Mouse (Mus musculus) myocyte (in vitro differentiated cells): ENCODE results near the gene Serp2. TPM values are rescaled to one million over a fixed set of nuclear protein-coding genes. Genes with fewer than 3 reads are reported as not detected.

Source experiments
- H3K27me3 ChIP-seq: one replicate; pipeline ENCODE4 v1.6.1; 2011; ENCODE audit not compliant: control insufficient read depth, insufficient read depth, insufficient read length
- H3K36me3 ChIP-seq: one replicate; pipeline ENCODE4 v1.6.1; 2011; ENCODE audit not compliant: control insufficient read depth, insufficient read depth
- H3K4me2 ChIP-seq: one replicate; pipeline ENCODE4 v1.6.1; 2011; ENCODE audit warnings: low read depth, control low read depth
- H3K4me3 ChIP-seq: one replicate; pipeline ENCODE4 v1.5.1; 2011; ENCODE audit warnings: mild to moderate bottlenecking, control low read depth, moderate library complexity
- H3K79me2 ChIP-seq: one replicate; pipeline ENCODE4 v1.6.1; 2011; ENCODE audit not compliant: control insufficient read depth, insufficient read depth
- H3ac ChIP-seq: one replicate; pipeline ENCODE4 v1.6.1; 2011; ENCODE audit not compliant: control insufficient read depth, insufficient read length
- CEBPB ChIP-seq: IDR thresholded peaks from 2 replicates; pipeline ENCODE4 v1.6.1; 2011; ENCODE audit warnings: mild to moderate bottlenecking, moderate library complexity; ENCODE audit not compliant: poor library complexity, insufficient read depth, severe bottlenecking
- E2F4 ChIP-seq: IDR thresholded peaks from one replicate; pipeline ENCODE4 v1.6.1; 2011; ENCODE audit warnings: mild to moderate bottlenecking, control low read depth, moderate library complexity; ENCODE audit not compliant: insufficient read depth
- MAX ChIP-seq: IDR thresholded peaks from one replicate; pipeline ENCODE4 v1.6.1; 2011; ENCODE audit warnings: low read depth, mild to moderate bottlenecking, control low read depth
- MYOD1 ChIP-seq, 3 experiments: IDR thresholded peaks; one replicate each; pipeline ENCODE4 v1.6.1; 2011; ENCODE audit warnings: control low read depth in 2 of 3, low read depth in 2 of 3, mild to moderate bottlenecking in 2 of 3, moderate library complexity in 1 of 3; ENCODE audit not compliant: insufficient read length in 2 of 3, control insufficient read depth in 1 of 3
- MYOG ChIP-seq, 3 experiments: IDR thresholded peaks; one replicate each; pipeline ENCODE4 v1.6.1; 2011; ENCODE audit warnings: control low read depth in 2 of 3, low read depth in 2 of 3, mild to moderate bottlenecking in 2 of 3; ENCODE audit not compliant: insufficient read length in 2 of 3, control insufficient read depth in 1 of 3, insufficient read depth in 1 of 3
- POLR2A ChIP-seq: IDR thresholded peaks from one replicate; pipeline ENCODE4 v1.6.1; 2011; ENCODE audit warnings: low read depth, mild to moderate bottlenecking, control low read depth, moderate library complexity; ENCODE audit not compliant: insufficient read length
- POLR2AphosphoS2 ChIP-seq: IDR thresholded peaks from one replicate; pipeline ENCODE4 v1.6.1; 2011; ENCODE audit warnings: low read depth, control low read depth; ENCODE audit not compliant: insufficient read length
- REST ChIP-seq: IDR thresholded peaks from one replicate; pipeline ENCODE4 v1.6.1; 2011; ENCODE audit warnings: mild to moderate bottlenecking, control low read depth, moderate library complexity; ENCODE audit not compliant: insufficient read depth, insufficient read length
- SRF ChIP-seq: IDR thresholded peaks from one replicate; pipeline ENCODE4 v1.6.1; 2011; ENCODE audit warnings: low read depth; ENCODE audit not compliant: control insufficient read depth, insufficient read length
- TCF12 ChIP-seq: IDR thresholded peaks from one replicate; pipeline ENCODE4 v1.6.1; 2011; ENCODE audit warnings: mild to moderate bottlenecking, control low read depth; ENCODE audit not compliant: poor library complexity, insufficient read depth, severe bottlenecking
- TCF3 ChIP-seq: IDR thresholded peaks from one replicate; pipeline ENCODE4 v1.6.1; 2011; ENCODE audit warnings: low read depth, control low read depth; ENCODE audit not compliant: insufficient read length
- USF1 ChIP-seq: IDR thresholded peaks from one replicate; pipeline ENCODE4 v1.6.1; 2011; ENCODE audit warnings: low read depth, mild to moderate bottlenecking, control low read depth, moderate library complexity
- polyA plus RNA-seq: library from polyadenylated mRNA; unstranded; fragments of >200 nt; fragmentation: generic; extraction: Trizol; gene quantifications from one replicate; pipeline ENCODE4 v1.2.1, GENCODE M21; 2012; ENCODE audit warnings: missing spikeins

The Serp2 gene
- polyA plus RNA-seq, 1 experiment: 17.0 TPM

GRCm38 (mm10) chr14:76585831-76586405 lies 29.2 kb upstream of the Serp2 start:
- H3K4me3 ChIP-seq: no peak overlapping the region
- no peak overlapping the region for H3ac ChIP-seq
- no peaks in the 10 kb centered on the region for H3K36me3 ChIP-seq
- H3K4me2 ChIP-seq: no peak overlapping the region
- TF ChIP-seq POLR2AphosphoS2 (no peak), CEBPB (no peak), SRF (no peak), USF1 (no peak), REST (no peak), POLR2A (no peak), TCF12 (no peak), MYOG (IDR thresholded peaks at IDR 0.05; ENCODE audit: control insufficient read depth in 1 of 3, insufficient read depth in 1 of 3, insufficient read length in 2 of 3, low read depth in 2 of 3) (no peak), E2F4 (no peak), MAX (no peak), TCF3 (no peak), MYOD1 (IDR thresholded peaks at IDR 0.05; ENCODE audit: control insufficient read depth in 1 of 3, insufficient read length in 2 of 3, low read depth in 2 of 3) (no peak)
- H3K27me3 ChIP-seq: no peaks in the 10 kb centered on the region
- no peaks in the 10 kb centered on the region for H3K79me2 ChIP-seq

- Histone ChIP-seq H3ac (no peak overlapping the region), H3K79me2 (no peaks in the 10 kb centered on the region), H3K4me3 (no peak overlapping the region), H3K4me2 (no peak overlapping the region), H3K27me3 (no peaks in the 10 kb centered on the region), H3K36me3 (no peaks in the 10 kb centered on the region)
- TF ChIP-seq E2F4 (no peak), TCF12 (no peak), POLR2AphosphoS2 (no peak), MYOG (IDR thresholded peaks at IDR 0.05; ENCODE audit: control insufficient read depth in 1 of 3, insufficient read depth in 1 of 3, insufficient read length in 2 of 3, low read depth in 2 of 3) (no peak), POLR2A (no peak), REST (no peak), SRF (no peak), TCF3 (no peak), MYOD1 (IDR thresholded peaks at IDR 0.05; ENCODE audit: control insufficient read depth in 1 of 3, insufficient read length in 2 of 3, low read depth in 2 of 3) (no peak)
Observed at GRCm38 (mm10) chr14:76583985-76584384, 27.3 kb upstream of the Serp2 start.

GRCm38 (mm10) chr14:76581974-76582922 lies 25.6 kb upstream of the Serp2 start:
- TF ChIP-seq TCF3 (no peak), E2F4 (no peak), POLR2AphosphoS2 (no peak), POLR2A (no peak), MYOD1 (IDR thresholded peaks at IDR 0.05; ENCODE audit: control insufficient read depth in 1 of 3, insufficient read length in 2 of 3, low read depth in 2 of 3) (no peak), CEBPB (no peak), MAX (no peak), SRF (no peak), USF1 (no peak), MYOG (IDR thresholded peaks at IDR 0.05; ENCODE audit: control insufficient read depth in 1 of 3, insufficient read depth in 1 of 3, insufficient read length in 2 of 3, low read depth in 2 of 3) (no peak), REST (no peak), TCF12 (no peak)

GRCm38 (mm10) chr14:76579660-76580061 lies 23.0 kb upstream of the Serp2 start:
- no peaks in the 10 kb centered on the region for H3K36me3 ChIP-seq
- no peak overlapping the region for H3K4me3 ChIP-seq
- TF ChIP-seq MYOD1 (IDR thresholded peaks at IDR 0.05; ENCODE audit: control insufficient read depth in 1 of 3, insufficient read length in 2 of 3, low read depth in 2 of 3): peak in 2 of 3 experiments; percentile 47 to 78
- TF ChIP-seq TCF3: no peak
- TF ChIP-seq REST: no peak
- no peak for TF ChIP-seq USF1
- no peak for TF ChIP-seq POLR2AphosphoS2
- TF ChIP-seq CEBPB: no peak
- peak; percentile 9 for TF ChIP-seq TCF12
- peak in 1 of 3 experiments; percentile 68 for TF ChIP-seq MYOG (IDR thresholded peaks at IDR 0.05; ENCODE audit: control insufficient read depth in 1 of 3, insufficient read depth in 1 of 3, insufficient read length in 2 of 3, low read depth in 2 of 3)
- no peak for TF ChIP-seq MAX
- TF ChIP-seq POLR2A: no peak
- no peaks in the 10 kb centered on the region for H3K27me3 ChIP-seq
- H3ac ChIP-seq: no peak overlapping the region
- H3K4me2 ChIP-seq: peak overlapping the region; percentile 6
- no peaks in the 10 kb centered on the region for H3K79me2 ChIP-seq

More at GRCm38 (mm10) chr14:76581974-76582922, 25.6 kb upstream of the Serp2 start:
- H3K36me3 ChIP-seq: no peaks in the 10 kb centered on the region
- no peaks in the 10 kb centered on the region for H3K27me3 ChIP-seq
- no peak overlapping the region for H3ac ChIP-seq
- H3K79me2 ChIP-seq: no peaks in the 10 kb centered on the region
- no peak overlapping the region for H3K4me2 ChIP-seq
- no peak overlapping the region for H3K4me3 ChIP-seq
